Comparison of ENCODE assay signal across 9 mouse cellular contexts in the genomic region with DNA sequence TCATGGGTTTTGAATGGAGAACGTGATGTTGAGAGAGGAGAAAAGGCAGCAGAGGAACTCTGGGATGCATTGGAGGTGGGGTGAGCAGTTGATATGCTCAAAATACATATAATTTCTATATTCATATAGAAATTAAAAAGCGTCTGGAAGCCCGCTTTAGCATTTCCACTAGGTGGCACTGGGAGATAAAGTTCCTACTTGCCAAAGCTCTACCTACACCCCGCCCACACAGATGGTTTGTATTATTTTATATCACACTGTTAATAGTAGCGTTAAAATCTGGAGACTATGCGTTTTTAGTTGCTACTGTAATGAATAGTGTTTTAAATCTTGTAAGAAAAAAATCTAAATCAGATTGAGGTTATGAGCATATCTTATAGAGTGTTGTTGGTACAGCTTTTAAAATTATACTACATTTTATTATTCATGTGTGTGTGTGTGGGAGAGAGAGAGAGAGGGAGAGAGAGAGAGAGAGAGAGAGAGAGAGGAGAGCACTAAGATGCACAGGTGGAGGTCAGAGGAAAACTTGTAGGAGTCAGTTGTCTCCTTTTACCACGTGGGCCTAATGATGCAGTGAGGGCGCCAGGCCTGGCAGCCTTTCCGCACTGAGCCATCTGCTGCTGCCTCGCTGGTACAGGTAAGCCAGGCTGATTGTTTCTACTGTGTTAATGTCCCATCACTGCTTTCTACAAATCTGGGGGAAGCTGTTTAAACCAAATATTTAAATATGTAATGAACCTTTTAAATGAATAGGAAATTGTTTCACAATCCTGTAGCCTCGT. TPM values are rescaled to one million over a fixed set of nuclear protein-coding genes. Genes with fewer than 3 reads are reported as not detected.
DNase-seq lines count a peak whose midpoint lies in the region; ATAC-seq and TF ChIP-seq lines count a peak whose summit lies in the region.
"Had no signal": no experiment of that assay in that cellular context is flagged by ENCODE, and none has a peak within 500 bp of the region (broad histone marks: within the 10 kb centered on the region; RNA-seq: fewer than 3 reads in every experiment).

No protein-coding gene starts in this region.

- peak; percentile 73 for ATAC-seq in common myeloid progenitor, adult 5-6 weeks (replicated peaks; ENCODE audit: low read depth, poor library complexity, severe bottlenecking)
- no peak for ATAC-seq in limb, embryonic 14.5 days (ENCODE audit: low FRiP score, low read depth)

- intact Hi-C loops in left cerebral cortex, adult 2 months (cut with DNase I) = loop anchor here (1.0 to 5.0 kb wide), 3 partner anchors 152 to 303 kb away; a partner anchor contains a TSS

- no peaks in the 10 kb centered on the region for H3K36me3 ChIP-seq in limb, embryonic 14.5 days (ENCODE audit: control insufficient read depth, insufficient read depth, low read length)

- TF ChIP-seq CTCF in left cerebral cortex, adult 2 months (IDR thresholded peaks at IDR 0.05) = peak; percentile 73

- TF ChIP-seq POLR2A in limb, embryonic 14.5 days (IDR thresholded peaks at IDR 0.05; ENCODE audit: borderline replicate concordance, extremely low read depth, insufficient read depth, insufficient read length) = no peak

- H3K4me1 ChIP-seq in limb, embryonic 14.5 days (ENCODE audit: control insufficient read depth, insufficient read depth, low read length) = peaks cover 7% of the 10 kb centered on the region

- no peaks in the 10 kb centered on the region for H3K9me3 ChIP-seq in limb, embryonic 14.5 days (ENCODE audit: control insufficient read depth, low read length)
- H3K9me3 ChIP-seq: megakaryocyte, embryonic 14.5 days had no signal

- 41% methylated on average over 11 of the region's 11 CpGs for WGBS in limb, embryonic 14.5 days

- H3K9ac ChIP-seq in limb, embryonic 14.5 days (ENCODE audit: low read depth, low read length, severe bottlenecking) = no peak overlapping the region

- no peak overlapping the region for H3K27ac ChIP-seq in left cerebral cortex, adult 2 months
- H3K27ac ChIP-seq in limb, embryonic 14.5 days (replicated peaks; ENCODE audit: low read depth, low read length) = no peak overlapping the region

- H3K27me3 ChIP-seq in limb, embryonic 14.5 days (ENCODE audit: control insufficient read depth, insufficient read depth, low read length) = no peaks in the 10 kb centered on the region
- H3K27me3 ChIP-seq: megakaryocyte, embryonic 14.5 days had no signal

- H3K4me3 ChIP-seq in left cerebral cortex, adult 2 months = no peak overlapping the region
- no peak overlapping the region for H3K4me3 ChIP-seq in limb, embryonic 14.5 days (replicated peaks; ENCODE audit: low read length)
- H3K4me3 ChIP-seq: megakaryocyte, embryonic 14.5 days had no signal

- H3K4me2 ChIP-seq in limb, embryonic 14.5 days (replicated peaks; ENCODE audit: low read depth, low read length, severe bottlenecking) = no peak overlapping the region

- peak in 1 of 2 experiments; percentile 28 for DNase-seq in left cerebral cortex, adult 2 months (ENCODE audit: extremely low spot score in 1 of 2, low spot score in 2 of 2)
- DNase-seq in left cerebral cortex, adult 8-10 months (ENCODE audit: low spot score in 2 of 2) = no peak
- peak; percentile 89 for DNase-seq in brain, adult 2 months (ENCODE audit: low read depth, low spot score)
- peak; percentile 92 for DNase-seq in limb, embryonic 14.5 days (ENCODE audit: low spot score)
- DNase-seq in spleen, postnatal 4 days (ENCODE audit: low spot score in 2 of 2) = no peak
- DNase-seq in adrenal gland, postnatal 10 days = no peak
- no peak for DNase-seq in gastrocnemius, adult 8-10 months (ENCODE audit: low spot score in 2 of 2)

RNA-seq across cellular contexts. Expression of a gene that starts 9.6 kb away (rescaled TPM):
- 10 to 100 TPM; 14.4 to 15.7 TPM for total RNA-seq in left cerebral cortex, adult 2 months (2021)
- 10 to 100 TPM; 12.7 to 13.4 (median 12.7) TPM for total RNA-seq in left cerebral cortex, adult 8-10 months (2022)
- 10.9 and 13.1 TPM in 2 replicates for total RNA-seq in common myeloid progenitor, adult 5-6 weeks (2017)
- 4.4 TPM in 2 replicates for polyA plus RNA-seq in limb, embryonic 14.5 days (2012; rRNA removed)
- polyA plus RNA-seq in limb, embryonic 14.5 days (2014; fragmentation: Nextera tagmentation; extraction: Ambion mirVana) = 4.9 and 5.3 TPM in 2 replicates
- 10 to 100 TPM; 12.9 to 13.2 TPM for total RNA-seq in adrenal gland, postnatal 10 days (2021)
- 10 to 100 TPM in 3 of 4 experiments, 1 to 10 TPM in 1; 9.6 to 11.0 (median 10.4) TPM for total RNA-seq in gastrocnemius, adult 8-10 months (2022)

RNA-seq across cellular contexts. Expression of a gene that starts 9.9 kb away (rescaled TPM):
- total RNA-seq in left cerebral cortex, adult 2 months (2021) = under 1 TPM; 0.20 to 0.40 TPM
- under 1 TPM; 0.09 to 0.44 (median 0.38) TPM for total RNA-seq in left cerebral cortex, adult 8-10 months (2022)
- total RNA-seq in common myeloid progenitor, adult 5-6 weeks (2017) = not detected in 2 replicates
- 0.09 TPM in 2 replicates for polyA plus RNA-seq in limb, embryonic 14.5 days (2012; rRNA removed)
- polyA plus RNA-seq in limb, embryonic 14.5 days (2014; fragmentation: Nextera tagmentation; extraction: Ambion mirVana) = 0.11 and 0.18 TPM in 2 replicates
- under 1 TPM in 1 of 2 experiments, not detected in 1; 0.15 TPM for total RNA-seq in adrenal gland, postnatal 10 days (2021)
- total RNA-seq in gastrocnemius, adult 8-10 months (2022) = 1 to 10 TPM; 2.8 to 4.4 (median 3.1) TPM

Comparison
In these comparisons a context has a peak if more than half of its experiments do, and no peak if none do; other contexts are left out.
1. DNase-seq: peak in brain, adult 2 months (single experiment) and limb, embryonic 14.5 days (single experiment); none in left cerebral cortex, adult 8-10 months (0 of 2), spleen, postnatal 4 days (0 of 2), adrenal gland, postnatal 10 days (single experiment) and gastrocnemius, adult 8-10 months (0 of 2).